ENCODE assay signal across 8 mouse cellular contexts in the genomic region with DNA sequence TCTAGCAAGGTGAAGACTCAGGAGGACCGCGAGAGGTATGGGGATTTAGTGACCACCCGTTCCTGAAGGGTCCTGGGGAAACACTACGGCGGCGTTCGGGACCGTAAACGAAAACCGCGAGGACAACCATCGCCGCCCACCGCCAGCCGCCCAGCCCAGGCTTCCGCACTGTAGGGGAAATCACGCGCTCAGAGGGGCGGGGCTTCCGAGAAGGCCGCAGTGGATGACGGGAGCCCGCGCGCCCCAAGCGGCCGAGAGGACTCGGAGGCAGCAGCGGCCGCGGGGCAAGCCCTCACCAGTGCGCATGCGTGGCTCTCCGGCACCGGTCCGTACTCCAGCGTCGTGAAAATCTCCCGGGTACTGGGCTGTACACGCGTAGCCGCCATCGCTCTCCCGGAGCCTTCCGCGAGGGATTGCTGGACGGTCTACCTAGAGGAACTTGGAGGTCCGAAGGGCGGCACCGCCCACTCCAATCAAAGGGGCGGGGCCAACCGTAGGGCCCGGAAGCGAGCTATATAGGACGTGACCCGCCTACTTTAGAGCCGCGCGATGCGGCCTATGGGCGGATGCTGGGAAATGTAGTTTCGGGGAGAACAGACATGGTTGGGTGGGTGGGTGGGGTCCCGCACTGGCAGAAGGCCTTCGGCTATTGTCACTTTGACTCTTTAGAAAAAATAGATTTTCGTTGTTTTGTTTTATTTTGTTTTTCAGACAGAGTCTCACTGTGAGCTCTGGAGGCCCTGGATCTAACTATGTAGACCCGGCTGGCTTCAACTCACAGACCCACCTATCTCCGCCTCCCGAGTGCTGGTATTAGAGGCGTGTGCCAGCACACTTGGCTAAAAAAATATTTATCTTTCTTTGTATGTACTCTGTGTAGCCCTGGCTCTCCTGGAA. TPM values are rescaled to one million over a fixed set of nuclear protein-coding genes. Genes with fewer than 3 reads are reported as not detected.
DNase-seq lines count a peak whose midpoint lies in the region; ATAC-seq and TF ChIP-seq lines count a peak whose summit lies in the region.

A gene (plus strand): TSS at position 208 of the 897 bp plus-strand sequence.
A gene (minus strand): TSS at position 489 of the 897 bp plus-strand sequence.

- peak; percentile 98 for DNase-seq in ZHBTc4 (ENCODE audit: low read depth, low spot score)
- peak; percentile 99 for DNase-seq in gastrocnemius, adult 2 months
- DNase-seq in hindbrain, postnatal 0 days (ENCODE audit: low spot score), result peak; percentile 99
- peak; percentile 97 to 98 for DNase-seq in left cerebral cortex, adult 2 months (ENCODE audit: extremely low spot score in 1 of 2, low spot score in 2 of 2)
- DNase-seq in right cerebral cortex, adult 2 months (ENCODE audit: low spot score in 2 of 2), result peak; percentile 94 to 98
- DNase-seq in urinary bladder, postnatal 14 days (ENCODE audit: low spot score), result peak; percentile 98

- intact Hi-C loops in gastrocnemius, adult 2 months (cut with DNase I), result no loop called here
- intact Hi-C loops in left cerebral cortex, adult 2 months (cut with DNase I), result loop anchor here (2.0 kb wide), 1 partner anchor 26 kb away; a partner anchor contains a TSS

- no peaks in the 10 kb centered on the region for H3K9me3 ChIP-seq in hindbrain, postnatal 0 days (ENCODE audit: low read length)

- no peaks in the 10 kb centered on the region for H3K36me3 ChIP-seq in hindbrain, postnatal 0 days (ENCODE audit: insufficient read depth, low read length)

- 4% methylated on average over 66 of the region's 69 CpGs for WGBS in hindbrain, postnatal 0 days

- peak within 1 kb of the TSS; percentile 64 for H3K9ac ChIP-seq in hindbrain, postnatal 0 days (replicated peaks; ENCODE audit: low read length)

- H3K27me3 ChIP-seq in hindbrain, postnatal 0 days (ENCODE audit: insufficient read depth, low read length), result no peaks in the 10 kb centered on the region

- peak within 1 kb of the TSS; percentile 86 for H3K4me3 ChIP-seq in gastrocnemius, adult 2 months
- H3K4me3 ChIP-seq in hindbrain, postnatal 0 days (ENCODE audit: low read length), result peak within 1 kb of the TSS; percentile 52
- peak within 1 kb of the TSS; percentile 91 for H3K4me3 ChIP-seq in left cerebral cortex, adult 2 months

- peak; percentile 90 for ATAC-seq in common myeloid progenitor, adult 5-6 weeks (replicated peaks; ENCODE audit: low read depth, poor library complexity, severe bottlenecking)
- ATAC-seq in hindbrain, postnatal 0 days, result peak; percentile 97
- peak; percentile 96 for ATAC-seq in megakaryocyte, adult 5-6 weeks (ENCODE audit: poor library complexity, severe bottlenecking)

- H3K4me1 ChIP-seq in hindbrain, postnatal 0 days (ENCODE audit: insufficient read depth, low read length), result peaks cover 7% of the 10 kb centered on the region; the same call in 1 of the 2 replicates

- TF ChIP-seq CTCF in gastrocnemius, adult 2 months (IDR thresholded peaks at IDR 0.05), result peak; percentile 68
- TF ChIP-seq CTCF in hindbrain, postnatal 0 days (IDR thresholded peaks at IDR 0.05; ENCODE audit: low read depth), result peak; percentile 62
- peak; percentile 66 for TF ChIP-seq CTCF in left cerebral cortex, adult 2 months (IDR thresholded peaks at IDR 0.05)

- H3K4me2 ChIP-seq in hindbrain, postnatal 0 days (ENCODE audit: low read depth, low read length), result peak within 1 kb of the TSS; percentile 89

- peak within 1 kb of the TSS; percentile 97 for H3K27ac ChIP-seq in gastrocnemius, adult 2 months
- peak within 1 kb of the TSS; percentile 88 for H3K27ac ChIP-seq in hindbrain, postnatal 0 days
- peak within 1 kb of the TSS; percentile 97 for H3K27ac ChIP-seq in left cerebral cortex, adult 2 months

RNA-seq across cellular contexts. Expression of the first gene that starts in this region (rescaled TPM):
- total RNA-seq in common myeloid progenitor, adult 5-6 weeks (2017), result 35.2 and 59.8 TPM in 2 replicates
- 10 to 100 TPM; 34.7 to 39.7 TPM for total RNA-seq in gastrocnemius, adult 2 months (2021)
- total RNA-seq in hindbrain, postnatal 0 days (2014; rRNA removed), result 119 and 124 TPM in 2 replicates
- polyA plus RNA-seq in hindbrain, postnatal 0 days (2015; fragmentation: Nextera tagmentation; extraction: Ambion mirVana), result 79.3 and 80.5 TPM in 2 replicates
- total RNA-seq in left cerebral cortex, adult 2 months (2021), result 10 to 100 TPM; 47.6 to 48.4 TPM
- total RNA-seq in megakaryocyte, adult 5-6 weeks (2015), result 131 and 132 TPM in 2 replicates
- 43.9 and 51.4 TPM in 2 replicates for total RNA-seq in megakaryocyte, adult 5-6 weeks (2017)

RNA-seq across cellular contexts. Expression of the second gene that starts in this region (rescaled TPM):
- 32.2 and 37.9 TPM in 2 replicates for total RNA-seq in common myeloid progenitor, adult 5-6 weeks (2017)
- total RNA-seq in gastrocnemius, adult 2 months (2021), result 10 to 100 TPM; 11.6 to 15.1 TPM
- total RNA-seq in hindbrain, postnatal 0 days (2014; rRNA removed), result 30.5 and 30.9 TPM in 2 replicates
- polyA plus RNA-seq in hindbrain, postnatal 0 days (2015; fragmentation: Nextera tagmentation; extraction: Ambion mirVana), result 19.0 and 20.6 TPM in 2 replicates
- total RNA-seq in left cerebral cortex, adult 2 months (2021), result 10 to 100 TPM; 15.9 to 23.1 TPM
- 68.0 and 72.0 TPM in 2 replicates for total RNA-seq in megakaryocyte, adult 5-6 weeks (2015)
- 26.9 and 33.7 TPM in 2 replicates for total RNA-seq in megakaryocyte, adult 5-6 weeks (2017)

Comparison
In these comparisons a context has a peak if more than half of its experiments do, and no peak if none do; other contexts are left out.
1. Peak in every context shown above with its lines: DNase-seq, ATAC-seq, H3K4me3 ChIP-seq and H3K27ac ChIP-seq.